Mouse (Mus musculus) liver, adult 2 months (tissue): ENCODE data around the gene Cd79a. TPM values are rescaled to one million over a fixed set of nuclear protein-coding genes. Genes with fewer than 3 reads are reported as not detected.

Experiments used
- DNase-seq: peaks from one replicate; pipeline ENCODE4 v3.0.0-alpha.2; 2011; ENCODE audit warnings: low read depth, low spot score; ENCODE audit errors: extremely low read depth
- H3K27ac ChIP-seq: fragments of 200-500 bp; replicated peaks from 2 replicates; pipeline ENCODE4 v1.5.1; 2012; ENCODE audit warnings: low read depth, mild to moderate bottlenecking, control low read depth, inconsistent platforms, low read length; ENCODE audit not compliant: insufficient read depth
- H3K27me3 ChIP-seq: fragments of 200-500 bp; 2 replicates; pipeline ENCODE4 v1.6.1; 2012; ENCODE audit warnings: mild to moderate bottlenecking, moderate library complexity, low read length, inconsistent platforms; ENCODE audit not compliant: control insufficient read depth, insufficient read depth
- H3K36me3 ChIP-seq: fragments of 200-500 bp; 2 replicates; pipeline ENCODE4 v1.6.1; 2012; ENCODE audit warnings: low read length, inconsistent platforms; ENCODE audit not compliant: control insufficient read depth, insufficient read depth
- H3K4me1 ChIP-seq: fragments of 200-500 bp; 2 replicates; pipeline ENCODE4 v1.6.1; 2011; ENCODE audit warnings: low read length; ENCODE audit not compliant: control insufficient read depth, insufficient read depth
- H3K4me3 ChIP-seq: fragments of 200-500 bp; 2 replicates; pipeline ENCODE4 v1.5.1; 2011; ENCODE audit warnings: low read depth, mild to moderate bottlenecking, control low read depth, low read length, moderate library complexity; ENCODE audit not compliant: insufficient read depth
- H3K79me2 ChIP-seq: fragments of 200-500 bp; 2 replicates; pipeline ENCODE4 v1.6.1; 2012; ENCODE audit warnings: inconsistent platforms, mild to moderate bottlenecking, low read length, moderate library complexity; ENCODE audit not compliant: control insufficient read depth, insufficient read depth
- H3K9ac ChIP-seq: fragments of 200-500 bp; 2 replicates; pipeline ENCODE4 v1.6.1; 2012; ENCODE audit warnings: low read depth, mild to moderate bottlenecking, control low read depth, inconsistent platforms, low read length
- CTCF ChIP-seq: fragments of 200-500 bp; IDR thresholded peaks from 2 replicates; pipeline ENCODE4 v1.5.1; 2011; ENCODE audit warnings: low read depth, low read length, control low read depth
- POLR2A ChIP-seq: fragments of 200-500 bp; IDR thresholded peaks from 2 replicates; pipeline ENCODE4 v1.6.1; 2011; ENCODE audit warnings: low read length, control low read depth; ENCODE audit not compliant: insufficient read depth; ENCODE audit errors: extremely low read depth
- WGBS: fragments of 180-500 bp; shearing (Covaris S2); methylation state at CpG from one replicate; pipeline ENCODE4 v1.1.7; 2018; 5-methylcytosine and 5-hydroxymethylcytosine counted together
- polyA plus RNA-seq: library from polyadenylated mRNA; depleted of rRNA; stranded (reverse); fragments of >200 nt; gene quantifications from 2 replicates; pipeline ENCODE4 v1.2.3, GENCODE M21; 2012
- total RNA-seq: library from RNA; depleted of rRNA; stranded (reverse); fragments of >200 nt; gene quantifications from 2 replicates; pipeline ENCODE4 v1.2.3, GENCODE M21; 2014

Cd79a gene
- total and polyA plus RNA-seq, 2 experiments: 0.18 to 5.7 TPM

DNA sequence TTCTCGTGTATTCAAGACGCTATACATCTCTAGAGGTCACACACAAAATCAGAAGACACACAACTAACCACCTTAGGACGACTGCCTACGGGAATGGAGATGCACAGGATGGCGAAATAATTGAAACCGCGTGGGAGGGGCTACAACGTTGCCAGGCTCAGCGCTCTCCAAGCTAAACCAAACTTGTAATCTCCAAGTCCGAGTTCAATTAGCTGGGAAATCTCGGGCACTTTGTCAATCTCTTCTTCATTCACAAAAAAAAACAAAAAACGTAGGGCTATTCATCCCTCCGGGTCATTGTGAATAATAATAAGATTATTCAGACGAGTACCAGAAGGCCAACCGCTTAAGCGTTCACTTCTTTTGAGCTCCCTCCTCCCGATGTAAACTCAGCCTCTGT lies 28.1 kb upstream of the Cd79a start:
- H3K36me3 ChIP-seq: no peaks in the 10 kb centered on the region

DNA sequence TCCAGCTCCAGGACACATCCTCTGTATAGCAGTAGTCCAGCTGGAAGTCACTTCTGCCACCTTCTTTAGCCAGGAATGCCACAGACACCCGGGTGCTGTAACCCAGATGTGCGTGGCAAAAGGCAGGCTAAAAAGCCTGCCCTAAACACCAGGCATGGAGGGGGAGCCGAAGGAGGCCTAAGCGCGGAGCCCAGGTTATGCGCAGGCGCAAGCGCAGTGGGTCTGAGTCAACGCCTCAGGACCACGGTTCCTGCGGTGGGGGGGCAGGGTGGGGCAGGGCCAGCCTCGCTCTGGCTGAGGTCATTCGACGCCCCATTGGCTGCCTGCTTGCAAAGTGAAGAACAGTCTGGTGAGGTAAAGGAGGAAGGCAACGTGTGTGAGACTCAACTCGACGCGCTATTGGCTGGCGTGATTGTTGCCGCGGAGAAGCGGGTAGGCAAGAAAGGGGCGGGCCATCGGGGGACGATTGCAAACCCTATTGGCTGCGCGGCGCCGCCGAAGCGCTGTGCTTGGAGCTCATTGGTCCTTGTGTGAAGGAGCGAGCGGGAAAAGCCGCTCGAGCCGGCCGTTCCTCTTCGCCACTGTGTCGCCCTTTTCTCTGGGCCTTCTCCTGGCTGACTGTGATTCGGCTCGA lies 27.5 kb upstream of the Cd79a start, which contains the start of the genes Lypd4 and Dmrtc2:
Gene Lypd4, minus strand, starts transcription at position 410 of the 634 bp plus-strand sequence.
Gene Dmrtc2, plus strand, starts transcription at position 526 of the 634 bp plus-strand sequence.
- H3K27me3 ChIP-seq: peaks cover 3% of the 10 kb centered on the region; the same call in 1 of the 2 replicates
- H3K9ac ChIP-seq: no peak within 1 kb of the TSS
- no peak for DNase-seq
- H3K4me1 ChIP-seq: no peaks in the 10 kb centered on the region
- no peak within 1 kb of the TSS for H3K27ac ChIP-seq
- no peaks in the 10 kb centered on the region for H3K36me3 ChIP-seq
- WGBS: 51% methylated on average over 41 of the region's 41 CpGs
- no peaks in the 10 kb centered on the region for H3K79me2 ChIP-seq
- TF ChIP-seq POLR2A: no peak
- no peak for TF ChIP-seq CTCF
- no peak within 1 kb of the TSS for H3K4me3 ChIP-seq

More for the DNA sequence above, 28.1 kb upstream of the Cd79a start:
- H3K27ac ChIP-seq: no peak overlapping the region
- no peak for DNase-seq
- H3K4me3 ChIP-seq: no peak overlapping the region
- TF ChIP-seq POLR2A (no peak), CTCF (no peak)
- WGBS: 54% methylated on average over 17 of the region's 17 CpGs
- H3K27me3 ChIP-seq: peaks cover 3% of the 10 kb centered on the region; the same call in 1 of the 2 replicates
- no peaks in the 10 kb centered on the region for H3K4me1 ChIP-seq
- H3K9ac ChIP-seq: no peak overlapping the region
- no peaks in the 10 kb centered on the region for H3K79me2 ChIP-seq

DNA sequence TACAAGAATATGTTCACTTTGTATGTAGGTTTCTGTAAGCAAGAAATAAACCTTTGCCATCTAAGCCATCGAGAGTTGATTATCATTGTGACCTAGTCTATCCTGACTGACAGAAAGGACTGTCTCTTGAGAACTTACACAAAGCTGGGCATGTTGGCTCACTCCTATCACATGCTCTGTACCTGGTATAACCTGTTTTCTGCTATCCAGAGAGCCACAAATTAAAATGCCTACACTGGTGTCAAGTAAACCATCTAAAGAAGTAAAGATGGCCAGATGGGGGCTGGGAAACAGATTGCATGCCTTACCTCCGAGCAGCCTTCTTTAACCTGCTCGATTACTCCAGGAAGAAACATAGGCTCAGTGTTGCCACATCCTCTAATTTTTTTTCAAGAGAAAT lies 19.6 kb upstream of the Cd79a start:
- Histone ChIP-seq H3K36me3 (no peaks in the 10 kb centered on the region), H3K4me1 (no peaks in the 10 kb centered on the region), H3K79me2 (no peaks in the 10 kb centered on the region), H3K27me3 (no peaks in the 10 kb centered on the region), H3K4me3 (no peak overlapping the region), H3K9ac (no peak overlapping the region), H3K27ac (no peak overlapping the region)
- no peak for TF ChIP-seq POLR2A
- 74% methylated on average over 3 of the region's 3 CpGs for WGBS
- no peak for DNase-seq

DNA sequence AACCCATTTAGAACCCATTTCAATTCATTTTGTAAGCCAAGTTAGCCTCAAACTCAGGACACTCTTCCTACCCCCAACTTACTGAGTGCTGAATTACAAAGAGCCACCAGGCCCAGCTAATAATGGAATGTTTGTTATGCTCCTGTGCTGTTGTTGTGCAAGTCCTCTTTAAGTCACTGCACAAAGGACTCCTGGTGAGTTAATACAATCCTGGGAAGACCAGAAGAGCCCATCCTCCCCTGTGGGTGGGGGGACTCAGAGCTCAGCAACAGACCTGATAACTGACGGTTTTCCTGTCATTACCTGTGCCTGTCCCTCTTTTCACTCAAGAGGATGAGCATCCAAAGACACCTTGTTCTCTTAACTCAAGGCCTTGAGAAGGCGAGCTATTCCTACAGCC lies 17.6 kb upstream of the Cd79a start:
- 81% methylated on average over 2 of the region's 2 CpGs for WGBS
- Histone ChIP-seq H3K36me3 (no peaks in the 10 kb centered on the region), H3K27me3 (no peaks in the 10 kb centered on the region), H3K27ac (no peak overlapping the region), H3K9ac (no peak overlapping the region), H3K4me1 (no peaks in the 10 kb centered on the region), H3K79me2 (peaks cover 1% of the 10 kb centered on the region; the same call in 1 of the 2 replicates), H3K4me3 (no peak overlapping the region)
- TF ChIP-seq POLR2A (no peak), CTCF (no peak)
- DNase-seq: no peak

DNA sequence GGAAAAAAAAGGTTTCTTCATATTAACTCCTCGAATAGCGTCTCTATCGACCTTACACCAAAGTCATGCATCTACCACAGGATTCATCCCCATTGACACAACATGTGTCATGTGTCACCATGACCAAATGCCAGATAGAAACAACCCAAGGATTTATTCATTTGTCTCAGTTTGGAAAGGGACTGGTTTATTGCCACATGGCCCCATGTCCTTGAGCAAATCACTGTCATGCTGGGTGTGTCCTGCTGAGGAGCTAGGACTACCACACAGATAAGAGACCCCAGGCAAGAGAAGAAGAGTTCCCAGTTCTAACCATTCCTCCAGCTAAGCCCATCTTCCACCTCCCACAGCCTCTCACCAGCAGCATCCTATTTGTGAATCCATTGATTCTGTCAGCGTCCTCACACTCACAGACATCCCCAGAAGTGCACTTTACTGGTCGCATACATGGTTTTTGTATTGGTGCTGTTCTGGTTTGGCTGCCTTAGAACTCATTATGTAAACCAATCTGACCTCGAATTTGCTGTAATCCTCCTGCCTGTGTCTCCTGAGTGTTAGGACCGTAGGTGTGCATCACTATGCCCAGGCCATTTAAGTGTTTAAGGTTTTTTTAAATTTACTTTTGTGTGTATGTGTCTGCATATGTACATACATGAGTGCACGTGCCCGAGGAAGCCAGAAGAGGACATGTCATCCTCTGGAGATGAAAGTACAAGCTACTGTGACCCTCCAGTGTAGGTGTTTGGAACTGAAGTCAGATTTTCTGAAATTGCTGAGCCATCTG lies 14.6 kb upstream of the Cd79a start:
- Histone ChIP-seq H3K4me3 (no peak overlapping the region), H3K27me3 (no peaks in the 10 kb centered on the region), H3K36me3 (peaks cover 14% of the 10 kb centered on the region; the same call in 1 of the 2 replicates), H3K79me2 (peaks cover 9% of the 10 kb centered on the region; the same call in 1 of the 2 replicates), H3K4me1 (peaks cover 13% of the 10 kb centered on the region), H3K27ac (no peak overlapping the region), H3K9ac (no peak overlapping the region)
- TF ChIP-seq CTCF (no peak), POLR2A (no peak)
- 92% methylated on average over 9 of the region's 9 CpGs for WGBS
- no peak for DNase-seq
